Mouse (Mus musculus): ENCODE measurements around the gene Artn. TPM values are rescaled to one million over a fixed set of nuclear protein-coding genes. Genes with fewer than 3 reads are reported as not detected.

Artn gene
- polyA plus RNA-seq, 1 experiment from 2014 or later = 3.8 TPM

- H3K27me3 ChIP-seq (ENCODE audit: control insufficient read depth, insufficient read depth, low read length) = no peaks in the 10 kb centered on the region
- H3K9me3 ChIP-seq (ENCODE audit: control insufficient read depth, low read length) = no peaks in the 10 kb centered on the region
- peak; percentile 92 for ATAC-seq (ENCODE audit: low FRiP score, low TSS enrichment)
- under 1% methylated on average over 30 of the region's 37 CpGs for WGBS
- no peak for TF ChIP-seq CTCF (IDR thresholded peaks at IDR 0.05; ENCODE audit: low read depth)
- TF ChIP-seq EP300 (optimal IDR thresholded peaks at IDR 0.05) = no peak
- H3K4me2 ChIP-seq (replicated peaks; ENCODE audit: low read depth) = peak within 1 kb of the TSS; percentile 99
- peak within 1 kb of the TSS; percentile 77 for H3K27ac ChIP-seq (replicated peaks)
- H3K36me3 ChIP-seq (ENCODE audit: control insufficient read depth, insufficient read depth, low read length) = 0 out of 2 replicates have a peak, but pooled peaks cover 6% of the 10 kb centered on the region
- H3K4me1 ChIP-seq (replicated peaks; ENCODE audit: control insufficient read depth, insufficient read depth) = peaks cover 11% of the 10 kb centered on the region; the same call in 1 of the 2 replicates
- peak within 1 kb of the TSS; percentile 95 for H3K4me3 ChIP-seq (ENCODE audit: low read depth, low read length)
- peak within 1 kb of the TSS; percentile 89 for H3K9ac ChIP-seq (ENCODE audit: low read length)
- peak; percentile 96 for DNase-seq (ENCODE audit: low spot score)
Observed at GRCm38 (mm10) chr4:117887133-117887532, 42.4 kb downstream of the Artn start, which contains the start of gene Atp6v0b. Gene Atp6v0b (minus strand): TSS chr4:117887333.

- H3K27me3 ChIP-seq (ENCODE audit: control insufficient read depth, insufficient read depth, low read length) = no peaks in the 10 kb centered on the region
- peak overlapping the region; percentile 89 for H3K9ac ChIP-seq (ENCODE audit: low read length)
- H3K9me3 ChIP-seq (ENCODE audit: control insufficient read depth, low read length) = no peaks in the 10 kb centered on the region
- peaks cover 11% of the 10 kb centered on the region; the same call in 1 of the 2 replicates for H3K4me1 ChIP-seq (replicated peaks; ENCODE audit: control insufficient read depth, insufficient read depth)
- H3K4me3 ChIP-seq (ENCODE audit: low read depth, low read length) = peak overlapping the region; percentile 95
- H3K4me2 ChIP-seq (replicated peaks; ENCODE audit: low read depth) = peak overlapping the region; percentile 99
- 0 out of 2 replicates have a peak, but pooled peaks cover 6% of the 10 kb centered on the region for H3K36me3 ChIP-seq (ENCODE audit: control insufficient read depth, insufficient read depth, low read length)
- H3K27ac ChIP-seq (replicated peaks) = peak overlapping the region; percentile 77
- no peak for TF ChIP-seq EP300 (optimal IDR thresholded peaks at IDR 0.05)
- no peak for TF ChIP-seq CTCF (IDR thresholded peaks at IDR 0.05; ENCODE audit: low read depth)
- ATAC-seq (ENCODE audit: low FRiP score, low TSS enrichment) (0 out of 2 replicates have a peak, but pooled peaks have one; percentile 0), DNase-seq (ENCODE audit: low spot score) (peak; percentile 32)
- WGBS = under 1% methylated on average over 23 of the region's 24 CpGs
Observed at GRCm38 (mm10) chr4:117886644-117887043, 42.9 kb downstream of the Artn start.

- H3K27me3 ChIP-seq (ENCODE audit: control insufficient read depth, insufficient read depth, low read length) = no peaks in the 10 kb centered on the region
- WGBS = 74% methylated on average over 9 of the region's 9 CpGs
- no peak for ATAC-seq (ENCODE audit: low FRiP score, low TSS enrichment)
- no peak for DNase-seq (ENCODE audit: low spot score)
- no peak overlapping the region for H3K9ac ChIP-seq (ENCODE audit: low read length)
- peaks cover 9% of the 10 kb centered on the region; the same call in 1 of the 2 replicates for H3K4me1 ChIP-seq (replicated peaks; ENCODE audit: control insufficient read depth, insufficient read depth)
- no peaks in the 10 kb centered on the region for H3K9me3 ChIP-seq (ENCODE audit: control insufficient read depth, low read length)
- H3K27ac ChIP-seq (replicated peaks) = no peak overlapping the region
- H3K36me3 ChIP-seq (ENCODE audit: control insufficient read depth, insufficient read depth, low read length) = 0 out of 2 replicates have a peak, but pooled peaks cover 6% of the 10 kb centered on the region
- TF ChIP-seq CTCF (IDR thresholded peaks at IDR 0.05; ENCODE audit: low read depth) (no peak), EP300 (optimal IDR thresholded peaks at IDR 0.05) (no peak)
- H3K4me3 ChIP-seq (ENCODE audit: low read depth, low read length) = peak overlapping the region; percentile 95; the same call in 1 of the 2 replicates
- peak overlapping the region; percentile 99 for H3K4me2 ChIP-seq (replicated peaks; ENCODE audit: low read depth)
Observed at GRCm38 (mm10) chr4:117885994-117886393, 43.6 kb downstream of the Artn start.

GRCm38 (mm10) chr4:117885093-117885492 lies 44.5 kb downstream of the Artn start:
- no peaks in the 10 kb centered on the region for H3K9me3 ChIP-seq (ENCODE audit: control insufficient read depth, low read length)
- no peak overlapping the region for H3K4me2 ChIP-seq (replicated peaks; ENCODE audit: low read depth)
- no peaks in the 10 kb centered on the region for H3K27me3 ChIP-seq (ENCODE audit: control insufficient read depth, insufficient read depth, low read length)
- no peak for TF ChIP-seq EP300 (optimal IDR thresholded peaks at IDR 0.05)
- no peak for TF ChIP-seq CTCF (IDR thresholded peaks at IDR 0.05; ENCODE audit: low read depth)
- ATAC-seq (ENCODE audit: low FRiP score, low TSS enrichment) = no peak
- no peak for DNase-seq (ENCODE audit: low spot score)
- H3K4me3 ChIP-seq (ENCODE audit: low read depth, low read length) = no peak overlapping the region
- WGBS = 93% methylated on average over 10 of the region's 10 CpGs
- no peak overlapping the region for H3K27ac ChIP-seq (replicated peaks)
- H3K4me1 ChIP-seq (replicated peaks; ENCODE audit: control insufficient read depth, insufficient read depth) = peaks cover 9% of the 10 kb centered on the region; the same call in 1 of the 2 replicates
- no peak overlapping the region for H3K9ac ChIP-seq (ENCODE audit: low read length)
- H3K36me3 ChIP-seq (ENCODE audit: control insufficient read depth, insufficient read depth, low read length) = 0 out of 2 replicates have a peak, but pooled peaks cover 6% of the 10 kb centered on the region

- no peak for ATAC-seq (ENCODE audit: low FRiP score, low TSS enrichment)
- Histone ChIP-seq H3K9me3 (ENCODE audit: control insufficient read depth, low read length) (no peaks in the 10 kb centered on the region), H3K4me3 (ENCODE audit: low read depth, low read length) (no peak overlapping the region), H3K4me2 (replicated peaks; ENCODE audit: low read depth) (peak overlapping the region; percentile 92; the same call in 1 of the 2 replicates), H3K27ac (replicated peaks) (no peak overlapping the region), H3K36me3 (ENCODE audit: control insufficient read depth, insufficient read depth, low read length) (0 out of 2 replicates have a peak, but pooled peaks cover 6% of the 10 kb centered on the region), H3K27me3 (ENCODE audit: control insufficient read depth, insufficient read depth, low read length) (no peaks in the 10 kb centered on the region), H3K9ac (ENCODE audit: low read length) (no peak overlapping the region), H3K4me1 (replicated peaks; ENCODE audit: control insufficient read depth, insufficient read depth) (peaks cover 9% of the 10 kb centered on the region; the same call in 1 of the 2 replicates)
- no peak for DNase-seq (ENCODE audit: low spot score)
- TF ChIP-seq EP300 (optimal IDR thresholded peaks at IDR 0.05) = no peak
- no peak for TF ChIP-seq CTCF (IDR thresholded peaks at IDR 0.05; ENCODE audit: low read depth)
- 73% methylated on average over 1 of the region's 1 CpGs for WGBS
Observed at GRCm38 (mm10) chr4:117884146-117884545, 45.4 kb downstream of the Artn start.
